Mouse (Mus musculus): Measurements from ENCODE around the gene Fmnl2. TPM values are rescaled to one million over a fixed set of nuclear protein-coding genes. Genes with fewer than 3 reads are reported as not detected.

Gene Fmnl2
- polyA plus RNA-seq, 1 experiment from 2014 or later = 10.5 TPM

Other genes starting within 250 kb of the Fmnl2 start
- gene Cacnb4, start 181.0 kb upstream of the Fmnl2 start, polyA plus RNA-seq (2015; fragmentation: Nextera tagmentation; extraction: Ambion mirVana) = 9.1 and 12.7 TPM in 2 replicates
- 34.5 and 38.4 TPM in 2 replicates for gene Stam2, start 115.6 kb upstream of the Fmnl2 start, polyA plus RNA-seq (2015; fragmentation: Nextera tagmentation; extraction: Ambion mirVana)